Mouse (Mus musculus): ENCODE measurements around the gene Mad2l1bp.

DNA sequence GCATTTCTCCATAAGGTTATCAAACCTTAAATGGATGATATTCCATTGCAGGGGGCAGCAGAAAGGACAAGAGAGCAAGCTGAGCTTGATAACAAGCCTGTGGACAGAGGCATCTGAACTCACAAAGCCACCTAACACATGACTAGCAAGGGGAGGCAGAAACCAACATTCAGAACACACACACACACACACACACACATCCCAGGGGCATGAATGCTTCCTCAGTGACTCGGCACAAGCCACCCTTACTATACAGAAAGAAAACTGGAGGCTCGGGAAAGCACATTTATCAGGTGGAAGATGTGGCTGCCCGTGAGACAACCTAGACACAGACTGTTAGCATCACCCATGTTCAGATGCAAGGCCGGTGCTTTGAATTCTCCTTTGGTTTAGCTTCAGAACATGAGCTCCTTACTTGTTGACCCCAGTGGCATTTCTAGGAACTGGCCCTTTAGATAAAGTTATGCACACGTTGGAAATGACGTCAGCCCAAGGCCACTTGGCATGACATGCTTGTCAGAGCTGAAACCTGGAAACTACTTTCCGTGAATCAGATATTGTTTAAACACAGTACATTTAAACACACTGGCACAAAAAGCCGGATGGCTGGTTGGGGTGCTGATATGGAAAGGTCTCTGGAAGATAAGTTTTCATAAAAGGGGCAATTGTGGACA is 14.7 kb downstream of the Mad2l1bp start:
- TF ChIP-seq CTCF (IDR thresholded peaks at IDR 0.05; ENCODE audit: extremely low read depth, insufficient read length, insufficient replicate concordance, low read depth, low read length) (no peak), POLR2A (IDR thresholded peaks at IDR 0.05; ENCODE audit: low read depth, low read length) (no peak)

Data from small intestine, adult 2 months (tissue).